Mouse (Mus musculus) left cerebral cortex, postnatal 25 days (tissue): ENCODE data around the gene Myrf. TPM values are rescaled to one million over a fixed set of nuclear protein-coding genes. Genes with fewer than 3 reads are reported as not detected.

ENCODE experiments used
- DNase-seq, 2 experiments: peaks; one replicate each; pipeline ENCODE4 v3.0.0; 2022; ENCODE audit warnings: low spot score in 2 of 2, mixed read lengths in 1 of 2
- intact Hi-C: fragments of 180-260 bp; cut with DNase I; formaldehyde crosslinking; loops from one replicate; pipeline ENCODE4 v1.15.1; 2025
- total RNA-seq, 2 experiments: library from RNA; stranded (reverse); gene quantifications; 2 replicates each; pipeline ENCODE4 v1.2.3; 2021

The Myrf gene
- total RNA-seq, 2 experiments from 2014 or later: 12.2 to 16.1 TPM

GRCm38 (mm10) chr19:10219108-10219507 is 21.4 kb downstream of the Myrf start:
- intact Hi-C loops: no loop called here
- peak; percentile 45 to 46 for DNase-seq

DNA sequence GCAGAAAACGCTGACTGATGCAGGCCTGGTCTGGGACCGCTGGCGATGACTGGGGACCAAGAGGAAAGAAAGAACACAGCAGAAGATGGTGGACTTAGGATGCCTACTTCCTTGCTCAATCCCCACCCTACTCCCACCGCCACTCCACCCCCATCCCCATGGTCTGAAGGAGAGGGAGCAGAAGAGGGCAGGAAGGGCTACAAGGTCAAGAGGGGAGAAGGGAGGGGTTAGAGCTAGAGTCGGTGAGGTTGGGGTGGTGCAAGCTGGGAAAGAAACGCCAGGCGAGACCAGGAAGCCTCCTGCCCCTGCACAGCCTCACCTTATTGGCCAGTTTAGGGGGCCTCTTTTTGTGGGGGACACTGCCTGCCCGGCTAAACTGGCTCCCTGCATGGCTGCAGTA is 24.4 kb downstream of the Myrf start:
- no peak for DNase-seq
- intact Hi-C loops: no loop called here

GRCm38 (mm10) chr19:10213796-10214471 is 26.6 kb downstream of the Myrf start:
- no peak for DNase-seq
- intact Hi-C loops: no loop called here

DNA sequence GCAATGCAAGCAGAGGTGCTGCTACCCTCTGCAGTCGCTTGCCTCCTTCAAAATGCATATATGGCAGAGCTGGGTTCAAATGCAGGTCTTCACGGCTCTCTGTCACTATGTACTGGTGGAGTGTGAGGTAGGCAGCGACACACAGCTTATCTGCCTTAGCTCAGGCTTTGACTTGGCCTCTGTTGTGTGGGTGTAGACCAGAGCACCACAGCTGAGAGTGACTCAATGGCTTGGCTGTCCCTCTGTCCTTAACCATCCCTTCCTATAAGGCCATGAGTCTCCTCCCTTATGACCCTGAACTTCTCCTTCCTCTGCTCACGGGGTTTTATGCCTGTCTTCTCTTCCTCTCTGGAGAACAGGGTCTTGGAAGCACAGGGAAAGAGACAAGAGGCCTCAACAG is 29.7 kb downstream of the Myrf start:
- DNase-seq: no peak
- intact Hi-C loops: no loop called here

DNA sequence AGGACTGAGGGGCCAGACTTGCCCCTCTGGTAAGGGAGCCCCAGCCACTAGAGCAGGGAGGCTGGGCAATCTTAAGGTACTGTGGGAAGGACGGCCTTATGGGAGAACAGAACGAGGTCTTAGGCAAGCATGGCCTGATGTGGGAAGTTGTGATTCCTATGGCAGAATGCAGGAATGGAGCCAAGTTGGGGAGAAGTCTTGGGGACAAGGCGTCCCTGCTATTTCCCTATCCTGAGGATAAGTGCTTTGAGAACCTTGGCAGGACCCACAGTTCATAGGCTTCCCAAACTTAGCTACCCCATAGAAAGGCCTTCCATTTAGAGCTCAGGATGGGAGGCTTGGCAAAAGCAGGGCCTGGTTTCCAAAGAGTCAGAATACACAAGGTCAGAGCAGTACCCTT is 31.7 kb downstream of the Myrf start:
- intact Hi-C loops: no loop called here
- DNase-seq: no peak

DNA sequence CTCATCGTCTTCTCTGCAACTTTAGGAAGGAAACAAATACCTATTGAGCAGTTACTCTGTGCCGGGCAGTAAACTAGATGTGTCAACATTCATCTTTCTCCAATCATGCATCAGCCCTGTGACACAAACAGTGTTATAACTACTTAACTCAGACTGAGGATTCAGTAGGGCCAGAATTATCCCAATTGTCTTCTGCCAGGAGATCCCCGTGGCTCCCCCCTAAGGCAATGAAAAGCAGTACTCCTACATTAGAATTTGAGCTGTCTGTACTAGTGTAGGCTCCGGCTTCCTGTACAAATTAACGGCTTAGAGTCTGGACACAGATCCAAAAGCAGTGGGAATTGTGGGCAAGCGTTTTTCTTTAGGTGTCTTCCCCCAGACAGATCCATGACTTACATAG is 35.5 kb downstream of the Myrf start:
- DNase-seq: no peak
- intact Hi-C loops: no loop called here

- intact Hi-C loops: no loop called here
- DNase-seq: peak; percentile 40 to 47
These were observed 35.9 kb downstream of the Myrf start for GRCm38 (mm10) chr19:10204616-10205001.

DNA sequence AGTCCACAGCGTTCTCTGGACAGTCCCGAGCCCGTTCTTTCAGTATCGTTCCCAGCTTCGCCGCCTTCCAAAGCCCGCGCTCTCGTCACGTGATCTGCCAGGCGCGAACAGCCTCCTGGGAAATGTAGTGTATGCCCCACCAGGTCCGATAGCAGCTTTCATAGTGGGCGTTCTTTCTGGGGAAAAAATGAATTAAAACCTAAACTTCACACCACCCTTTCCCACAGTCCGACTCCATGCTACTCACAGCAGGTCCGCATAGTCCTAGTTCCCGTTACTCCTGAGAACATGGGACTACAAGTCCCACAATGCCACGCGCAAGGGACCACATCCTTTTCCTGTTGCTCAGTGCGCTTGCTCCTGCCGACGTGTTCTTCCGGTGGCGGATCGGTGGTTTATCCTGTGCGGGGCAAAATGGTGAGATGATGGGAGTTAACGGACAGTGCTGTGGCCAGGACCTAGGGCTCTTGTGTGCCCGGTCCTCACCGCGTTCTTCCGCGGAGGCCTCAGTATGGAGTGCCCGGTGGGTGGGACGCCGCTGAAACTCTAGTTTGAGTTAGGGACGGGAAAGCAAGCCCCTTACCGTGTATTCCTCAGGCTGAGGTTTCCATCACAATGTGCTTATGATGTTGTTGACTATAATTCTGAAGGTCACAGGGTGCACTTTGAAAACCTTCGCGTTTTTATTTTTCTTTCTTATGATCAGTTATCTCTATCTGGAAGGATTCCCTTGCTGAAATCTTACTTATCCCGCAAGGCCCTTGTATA is 36.5 kb downstream of the Myrf start, which contains the start of the genes Tmem258 and Fen1:
Gene Tmem258, plus strand, starts transcription at position 167 of the 768 bp plus-strand sequence.
Gene Fen1, minus strand, starts transcription at position 322 of the 768 bp plus-strand sequence.
- peak; percentile 93 to 94 for DNase-seq

GRCm38 (mm10) chr19:10203146-10203847 is 37.3 kb downstream of the Myrf start:
- no peak for DNase-seq
- intact Hi-C loops: no loop called here

More for the DNA sequence above, 36.5 kb downstream of the Myrf start, which contains the start of the genes Tmem258 and Fen1:
- intact Hi-C loops: no loop called here

DNA sequence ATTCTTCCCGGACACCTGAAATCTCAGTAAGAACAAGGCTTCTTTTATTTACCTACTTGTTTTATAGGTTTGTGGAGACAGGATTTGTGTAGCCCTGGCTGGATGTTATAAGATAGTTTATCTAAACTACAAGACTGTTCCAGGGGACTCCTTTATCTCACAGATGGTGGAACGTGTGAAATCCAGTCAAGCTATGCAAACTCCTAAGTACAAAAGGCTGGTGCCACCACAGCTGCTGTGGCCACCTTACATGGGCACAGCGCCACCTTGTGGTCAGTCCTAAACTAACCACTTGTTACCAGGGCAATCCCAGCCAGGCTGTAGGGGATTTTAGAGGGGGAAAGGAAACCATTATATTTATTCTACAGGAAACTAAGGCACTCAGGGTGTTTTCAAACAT is 41.8 kb downstream of the Myrf start:
- intact Hi-C loops: loop anchor here (2.0 to 5.0 kb wide), 3 partner anchors 164 to 281 kb away; partner anchors contain the start of genes Best1 and Rab3il1
- peak; percentile 77 to 82 for DNase-seq

- no peak for DNase-seq
- intact Hi-C loops: loop anchor here (2.0 to 5.0 kb wide), 3 partner anchors 163 to 281 kb away; partner anchors contain the start of genes Best1 and Rab3il1
These were observed 42.3 kb downstream of the Myrf start for GRCm38 (mm10) chr19:10198286-10198685.

DNA sequence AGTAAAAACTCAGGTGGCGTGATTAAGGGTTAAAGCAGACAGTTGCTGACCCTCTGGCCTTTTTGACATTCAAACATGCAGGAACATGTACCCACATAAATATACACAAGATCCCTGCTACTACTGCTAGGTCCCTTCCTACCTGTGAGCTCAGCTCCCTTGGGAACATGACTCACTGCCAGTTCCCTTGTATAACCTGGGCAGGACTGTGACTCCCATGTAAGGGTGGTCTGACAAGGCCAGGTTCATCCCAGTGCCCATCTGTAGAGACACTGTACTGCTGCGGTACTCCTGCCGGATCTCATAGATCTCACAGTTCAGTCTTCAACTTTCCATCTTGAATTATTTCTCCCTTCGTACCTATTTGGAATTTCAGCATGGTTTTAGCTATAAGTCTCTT is 43.4 kb downstream of the Myrf start:
- intact Hi-C loops: loop anchor here (5.0 kb wide), 1 partner anchor 280 kb away; no protein-coding TSS in a partner anchor
- DNase-seq: no peak

DNA sequence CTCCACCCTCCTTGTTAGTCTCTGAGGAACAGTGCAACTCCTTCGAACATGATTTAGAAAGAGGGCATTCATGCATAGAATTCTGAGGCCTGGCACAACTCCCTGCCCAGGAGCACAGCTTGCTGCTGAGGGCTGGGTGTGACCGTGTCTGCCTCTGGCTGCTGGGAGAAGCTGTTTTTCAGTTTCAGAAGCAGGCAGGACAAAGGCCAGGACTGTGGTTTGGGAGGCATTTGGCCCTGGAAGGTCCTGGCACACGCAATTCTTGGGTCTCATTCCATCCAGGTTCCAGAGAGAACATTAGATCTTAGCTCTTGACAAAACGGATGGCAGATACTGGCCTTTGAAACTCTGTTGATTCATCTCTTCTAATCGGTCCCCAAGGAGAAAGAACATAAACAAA is 45.3 kb downstream of the Myrf start:
- intact Hi-C loops: loop anchor here (5.0 kb wide), 1 partner anchor 278 kb away; no protein-coding TSS in a partner anchor
- DNase-seq: no peak

- intact Hi-C loops: no loop called here
- DNase-seq: no peak
These were observed 46.2 kb downstream of the Myrf start for GRCm38 (mm10) chr19:10194337-10194736.

DNA sequence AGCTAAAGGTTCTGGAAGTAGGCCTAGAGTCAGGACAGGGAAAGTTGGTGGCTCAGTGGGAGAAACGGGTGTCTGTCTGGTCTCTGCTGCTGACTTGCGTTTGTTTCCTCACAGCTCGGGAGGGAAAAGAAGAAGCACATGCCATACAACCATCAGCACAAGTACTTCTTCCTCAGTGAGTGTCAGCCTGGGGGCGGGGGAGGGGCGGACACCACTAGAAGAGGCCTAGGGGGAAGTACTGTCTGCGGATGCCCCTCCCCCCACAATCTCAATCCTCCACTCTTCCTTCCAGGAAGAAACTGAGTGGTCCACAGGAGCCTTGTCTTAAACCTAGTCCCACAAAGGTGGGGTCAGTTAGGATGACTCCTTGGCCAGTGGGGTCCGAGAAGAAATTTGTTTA is 49.2 kb downstream of the Myrf start:
- intact Hi-C loops: no loop called here
- peak; percentile 17 to 29 for DNase-seq

DNA sequence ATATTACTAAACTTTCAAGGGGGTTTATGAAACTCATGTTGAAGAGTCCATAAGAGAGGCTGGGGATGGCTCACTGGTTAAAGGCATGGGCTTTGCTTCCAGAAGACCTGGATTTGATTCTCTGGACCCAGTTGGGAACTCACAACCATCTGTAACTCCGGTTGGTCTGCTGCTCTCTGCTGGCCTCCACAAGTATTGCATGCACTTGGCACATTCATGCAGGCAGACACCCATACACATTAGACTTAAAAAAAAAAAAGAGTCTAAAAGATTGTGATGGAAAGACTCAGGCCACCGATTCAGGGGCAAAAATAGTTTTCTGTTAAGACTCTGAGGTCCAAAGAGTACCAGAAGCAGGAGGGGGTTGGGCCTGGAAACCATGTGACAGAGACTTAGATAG is 49.8 kb downstream of the Myrf start:
- peak; percentile 68 to 81 for DNase-seq
- intact Hi-C loops: no loop called here

GRCm38 (mm10) chr19:10189940-10190339 is 50.6 kb downstream of the Myrf start:
- intact Hi-C loops: no loop called here
- DNase-seq: no peak

DNA sequence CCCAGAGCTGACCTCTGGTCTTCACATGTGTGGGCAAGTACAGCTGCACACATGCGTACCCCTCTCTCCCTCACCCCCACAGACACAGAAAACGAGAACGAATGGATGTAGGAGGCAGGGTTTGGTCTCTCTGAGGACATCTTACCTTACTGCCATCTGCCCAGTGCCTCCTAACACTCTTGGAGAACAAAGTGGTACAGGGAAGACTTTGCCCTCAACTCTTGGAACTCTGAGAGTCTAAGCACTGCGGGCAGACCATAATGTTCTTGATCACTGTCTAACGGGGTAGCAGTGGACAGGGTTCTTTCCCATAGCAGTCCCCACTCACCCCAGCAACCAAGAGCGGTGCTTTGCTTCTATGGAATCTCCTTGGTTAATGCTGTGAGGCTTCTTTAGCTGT is 51.5 kb downstream of the Myrf start:
- DNase-seq: no peak
- intact Hi-C loops: no loop called here

GRCm38 (mm10) chr19:10188281-10188811 is 52.2 kb downstream of the Myrf start:
- intact Hi-C loops: no loop called here
- DNase-seq: peak; percentile 55 to 76

- DNase-seq: no peak
- intact Hi-C loops: no loop called here
These were observed 54.0 kb downstream of the Myrf start for GRCm38 (mm10) chr19:10186569-10186968.
